22 mouse cellular contexts compared by ENCODE assay signal in the genomic region with DNA sequence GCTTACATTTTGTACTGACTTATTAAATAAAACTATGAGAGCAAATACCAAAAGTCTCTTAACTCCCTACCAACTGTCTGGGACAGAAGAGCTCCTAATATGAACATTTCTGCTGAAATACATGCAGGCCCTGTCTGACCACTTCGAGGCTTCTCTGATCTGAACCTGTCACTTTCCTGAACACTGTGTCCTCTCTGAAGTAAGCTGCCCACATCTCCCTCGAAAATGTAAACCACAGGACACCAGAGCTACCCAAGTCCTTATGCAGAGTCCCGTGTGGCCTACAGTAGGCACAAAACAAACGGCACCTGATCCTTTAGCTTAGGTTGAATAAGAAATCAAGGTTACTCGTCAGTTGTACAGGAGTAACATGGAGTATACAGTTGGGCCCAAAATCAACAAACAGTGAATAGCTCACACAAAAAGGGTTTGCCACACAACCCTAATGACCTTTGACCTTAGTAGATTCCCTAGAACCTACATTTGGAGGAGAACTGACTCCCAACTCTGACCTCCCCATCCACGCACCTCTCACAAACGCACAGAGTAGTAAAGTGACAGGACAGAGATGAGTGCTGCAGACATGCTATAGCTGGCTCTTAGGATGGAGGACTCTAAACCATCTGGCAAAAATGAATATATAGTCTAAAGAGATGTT.
"Had no signal": no experiment of that assay in that cellular context is flagged by ENCODE, and none has a peak within 500 bp of the region (broad histone marks: within the 10 kb centered on the region; RNA-seq: fewer than 3 reads in every experiment).

No protein-coding gene starts in this region.

- DNase-seq: kidney, adult 18-20 months; kidney, adult 9 months; kidney, postnatal 14 days; layer of hippocampus, adult 9-11 months; liver, embryonic 13.5 days; lung, adult 18-20 months; lung, postnatal 10 days; lung, postnatal 36 days; right cerebral cortex, adult 18-20 months; right cerebral cortex, postnatal 14 days; right cerebral cortex, postnatal 4 days; thymus, adult 18-20 months; thymus, postnatal 36 days had no signal

- H3K27ac ChIP-seq: layer of hippocampus, adult 2 months; limb, embryonic 10.5 days; limb, embryonic 13.5 days; lung, embryonic 15.5 days; midbrain, embryonic 10.5 days; midbrain, embryonic 13.5 days had no signal

- H3K4me2 ChIP-seq: limb, embryonic 13.5 days; liver, embryonic 13.5 days; lung, embryonic 15.5 days; midbrain, embryonic 13.5 days had no signal

- H3K9me3 ChIP-seq: limb, embryonic 10.5 days; limb, embryonic 13.5 days; liver, embryonic 13.5 days; lung, embryonic 15.5 days; megakaryocyte, embryonic 14.5 days; midbrain, embryonic 13.5 days had no signal

- H3K4me3 ChIP-seq: layer of hippocampus, adult 2 months; limb, embryonic 10.5 days; limb, embryonic 13.5 days; liver, embryonic 13.5 days; lung, embryonic 15.5 days; midbrain, embryonic 10.5 days; midbrain, embryonic 13.5 days; myocyte had no signal

- H3K36me3 ChIP-seq: limb, embryonic 13.5 days; lung, embryonic 15.5 days; midbrain, embryonic 13.5 days had no signal

- H3K27me3 ChIP-seq: limb, embryonic 13.5 days; liver, embryonic 13.5 days; lung, embryonic 15.5 days; megakaryocyte, embryonic 14.5 days; midbrain, embryonic 13.5 days had no signal

- ATAC-seq: midbrain, embryonic 13.5 days; midbrain, embryonic 16.5 days had no signal

- H3K9ac ChIP-seq: limb, embryonic 13.5 days; liver, embryonic 13.5 days; lung, embryonic 15.5 days; midbrain, embryonic 13.5 days had no signal
